Mouse (Mus musculus): Measurements from ENCODE around the gene Esp24. TPM values are rescaled to one million over a fixed set of nuclear protein-coding genes. Genes with fewer than 3 reads are reported as not detected.
"Not testable (repeated sequence)": the region's sequence is repeated elsewhere in the genome, so short reads cannot be mapped to it uniquely, and the experiment has no call there.

The Esp24 gene
- not detected in 2 replicates for total RNA-seq (2017)

GRCm38 (mm10) chr17:39036395-39036794, at the start of gene Esp24:
TSS of gene Esp24 (plus strand) at chr17:39036695.
- not testable (repeated sequence) for ATAC-seq (ENCODE audit: extremely low read depth, insufficient number of reproducible peaks, low FRiP score, poor library complexity, severe bottlenecking)

- ATAC-seq (ENCODE audit: extremely low read depth, insufficient number of reproducible peaks, low FRiP score, poor library complexity, severe bottlenecking) = no peak
These were observed 26.6 kb upstream of the Esp24 start for GRCm38 (mm10) chr17:39009846-39010245.

- no peak for ATAC-seq (ENCODE audit: extremely low read depth, insufficient number of reproducible peaks, low FRiP score, poor library complexity, severe bottlenecking)
These were observed 25.5 kb upstream of the Esp24 start for GRCm38 (mm10) chr17:39010675-39011638.

- no peak for ATAC-seq (ENCODE audit: extremely low read depth, insufficient number of reproducible peaks, low FRiP score, poor library complexity, severe bottlenecking)
These were observed 19.3 kb upstream of the Esp24 start for GRCm38 (mm10) chr17:39017184-39017583.

DNA sequence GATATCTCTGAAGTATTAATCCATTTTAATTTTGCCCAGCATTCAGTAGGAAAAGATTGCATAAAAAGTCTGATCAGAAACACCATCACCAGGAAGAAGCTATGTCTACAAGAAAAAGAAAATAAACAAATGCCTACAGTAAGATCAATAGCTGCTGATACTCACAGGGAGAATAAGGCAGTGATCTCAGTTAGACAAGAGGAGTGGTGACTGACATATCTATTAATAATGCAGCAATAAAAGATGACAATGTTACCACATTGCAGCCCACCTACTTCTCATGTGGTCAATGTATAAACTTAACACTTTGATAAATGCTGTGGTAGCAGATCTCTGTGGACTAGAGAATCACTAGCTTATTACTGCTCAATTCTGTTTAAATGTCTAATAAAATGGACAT, 6.7 kb downstream of the Esp24 start, which contains the start of gene Gm21903:
Gene Gm21903, minus strand, starts transcription at position 101 of the 400 bp plus-strand sequence.
- no peak for ATAC-seq (ENCODE audit: extremely low read depth, insufficient number of reproducible peaks, low FRiP score, poor library complexity, severe bottlenecking)

- no peak for ATAC-seq (ENCODE audit: extremely low read depth, insufficient number of reproducible peaks, low FRiP score, poor library complexity, severe bottlenecking)
These were observed 27.1 kb downstream of the Esp24 start for GRCm38 (mm10) chr17:39063641-39064040.

DNA sequence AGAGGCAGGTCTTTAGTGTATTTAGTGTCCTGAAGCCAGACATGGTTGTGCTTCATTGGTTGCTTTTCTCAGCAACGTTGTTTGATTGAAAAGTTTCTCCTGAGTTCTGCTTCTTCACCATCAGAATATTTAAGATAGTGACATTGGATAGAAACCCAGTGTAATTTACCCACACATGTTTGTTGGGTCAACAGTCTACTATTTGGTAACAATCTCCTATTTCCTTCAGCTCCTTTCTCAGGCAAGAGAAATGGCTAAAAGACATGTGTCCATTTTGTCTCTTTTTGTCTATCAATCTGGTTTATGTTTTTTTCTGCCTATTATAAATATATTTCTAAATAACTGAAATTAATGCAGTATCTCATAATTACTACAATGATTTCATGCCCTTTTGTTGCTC, 40.4 kb downstream of the Esp24 start, which contains the start of gene Esp23:
Gene Esp23, minus strand, starts transcription at position 101 of the 400 bp plus-strand sequence.
- no peak for ATAC-seq (ENCODE audit: extremely low read depth, insufficient number of reproducible peaks, low FRiP score, poor library complexity, severe bottlenecking)

Other genes with a start within 250 kb of the Esp24 start
- gene Gm21903, start 6.6 kb downstream of the Esp24 start, total RNA-seq (2017) = not detected in 2 replicates
- not detected in 2 replicates for gene Esp23, start 40.3 kb downstream of the Esp24 start, total RNA-seq (2017)
- not detected in 2 replicates for gene Esp22, start 58.6 kb downstream of the Esp24 start, total RNA-seq (2017)